Mouse (Mus musculus): ENCODE data around the gene Gpsm1.

DNA sequence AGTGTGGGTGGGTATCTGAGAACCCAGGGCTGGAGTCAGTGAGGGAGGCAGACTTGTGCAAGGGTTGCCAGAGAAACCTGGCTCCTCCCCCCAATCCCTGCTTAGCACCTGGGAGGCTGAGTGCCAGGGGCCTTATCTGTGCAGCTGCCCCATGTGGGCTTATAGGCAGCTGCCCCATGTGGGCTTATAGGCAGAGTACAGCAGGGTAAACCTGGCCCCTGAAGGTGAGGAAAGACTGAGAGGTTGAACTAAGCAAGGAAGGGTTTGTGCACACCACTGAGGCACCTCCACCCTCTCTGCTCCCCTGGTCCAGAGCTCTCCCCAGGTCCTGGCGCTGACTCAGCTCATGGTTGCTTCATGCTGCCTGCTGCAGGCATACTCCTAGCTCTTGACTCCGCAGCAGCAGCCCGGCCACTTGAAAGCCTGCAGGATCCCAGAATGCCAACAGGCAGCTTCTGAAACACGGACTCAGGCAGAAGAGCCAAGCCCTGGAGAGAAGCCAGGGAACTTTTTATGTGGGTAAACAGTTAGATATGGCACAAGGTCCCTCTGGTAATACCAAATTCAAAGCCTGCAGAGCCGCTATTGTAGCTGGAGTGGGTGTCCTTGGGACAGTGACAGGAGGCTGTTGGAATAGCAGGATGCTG lies 15.0 kb upstream of the Gpsm1 start:
- TF ChIP-seq FLI1 (IDR thresholded peaks at IDR 0.05; ENCODE audit: low read length) (no peak), GATA1 (IDR thresholded peaks at IDR 0.05; ENCODE audit: borderline replicate concordance, low read length) (no peak)
